Mouse (Mus musculus): ENCODE data around the gene Rps29. TPM values are rescaled to one million over a fixed set of nuclear protein-coding genes. Genes with fewer than 3 reads are reported as not detected.
"Not testable (repeated sequence)": the region's sequence is repeated elsewhere in the genome, so short reads cannot be mapped to it uniquely, and the experiment has no call there.

Gene Rps29
- polyA plus RNA-seq, 1 experiment from 2014 or later = 1,322 TPM

DNA sequence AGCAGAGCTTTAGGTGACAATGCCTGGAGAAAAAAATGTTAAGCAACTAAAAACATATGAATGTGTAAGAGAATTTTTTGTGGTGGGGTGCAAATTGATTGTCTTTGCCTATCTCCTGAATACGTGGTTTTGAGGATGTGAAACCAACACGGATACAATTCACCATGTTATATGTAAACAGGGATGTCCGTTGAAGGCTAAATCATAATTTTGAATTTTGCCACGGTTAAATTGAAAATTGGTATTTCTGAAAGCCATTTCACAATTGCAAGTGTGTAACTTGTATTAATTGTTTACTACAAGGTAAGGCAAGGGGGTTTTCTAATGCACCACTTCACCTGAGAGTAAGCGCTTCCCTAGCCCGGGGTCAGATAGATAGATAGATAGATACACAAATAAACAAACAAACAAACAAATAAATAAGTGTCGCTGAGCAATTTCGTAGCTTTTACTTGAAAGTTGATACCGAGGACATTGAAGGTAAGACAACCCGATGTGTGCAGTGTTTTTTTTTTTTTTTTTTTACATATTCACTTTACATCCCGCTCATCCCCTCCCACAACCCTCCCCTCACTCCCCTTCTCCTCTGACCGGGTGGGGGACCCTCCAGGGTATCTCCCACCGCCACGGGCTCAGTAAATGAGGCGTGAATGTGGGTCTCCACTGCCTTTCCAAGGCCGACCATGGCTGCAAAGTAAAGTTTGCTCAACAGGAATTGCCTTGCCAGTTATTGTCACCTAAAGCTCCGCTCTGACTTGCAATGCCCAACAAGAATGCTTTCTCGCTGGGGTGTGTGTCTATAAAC is 8.9 kb upstream of the Rps29 start:
- no peaks in the 10 kb centered on the region for H3K27me3 ChIP-seq (ENCODE audit: low read depth, poor library complexity, severe bottlenecking)
- peak overlapping the region; percentile 99 for H3K27ac ChIP-seq (replicated peaks)
- 7% methylated on average over 18 of the region's 18 CpGs for WGBS
- H3K4me1 ChIP-seq = peaks cover 22% of the 10 kb centered on the region
- peak overlapping the region; percentile 93 for H3K4me3 ChIP-seq
- no peaks in the 10 kb centered on the region for H3K9me3 ChIP-seq (replicated peaks)
- no peak for DNase-seq (ENCODE audit: low spot score)
- H3K36me3 ChIP-seq = peaks cover 11% of the 10 kb centered on the region

DNA sequence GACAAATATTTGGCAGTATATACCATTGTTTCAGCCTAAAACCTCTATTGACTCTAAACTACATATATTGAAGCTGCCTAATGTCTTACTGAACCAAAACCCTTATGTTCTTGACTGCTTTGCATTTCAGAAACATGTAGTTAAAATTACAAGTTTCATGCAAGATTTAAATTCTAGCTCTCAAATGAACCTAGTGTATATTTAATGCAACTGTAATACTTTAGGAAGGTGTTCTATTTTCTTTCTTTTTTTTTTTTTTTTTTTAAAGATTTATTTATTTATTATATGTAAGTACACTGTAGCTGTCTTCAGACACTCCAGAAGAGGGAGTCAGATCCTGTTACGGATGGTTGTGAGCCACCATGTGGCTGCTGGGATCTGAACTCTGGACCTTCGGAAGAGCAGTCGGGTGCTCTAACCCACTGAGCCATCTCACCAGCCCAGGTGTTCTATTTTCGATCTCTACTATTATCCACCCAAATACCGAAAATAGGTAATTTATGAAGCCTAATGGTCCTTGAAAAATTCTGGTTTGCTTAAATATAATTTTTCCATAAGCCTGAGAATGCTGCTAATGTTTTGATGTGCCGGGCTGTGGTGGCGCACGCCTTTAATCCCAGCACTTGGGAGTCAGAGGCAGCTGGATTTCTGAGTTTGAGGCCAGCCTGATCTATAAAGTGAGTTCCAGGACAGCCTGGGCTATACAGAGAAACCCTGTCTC is 8.0 kb upstream of the Rps29 start:
- not testable (repeated sequence) for H3K9me3 ChIP-seq (replicated peaks); H3K27ac ChIP-seq (replicated peaks); DNase-seq (ENCODE audit: low spot score); H3K27me3 ChIP-seq (ENCODE audit: low read depth, poor library complexity, severe bottlenecking); H3K4me3 ChIP-seq; H3K36me3 ChIP-seq
- peaks cover 22% of the 10 kb centered on the region for H3K4me1 ChIP-seq
- WGBS = 70% methylated on average over 8 of the region's 8 CpGs

DNA sequence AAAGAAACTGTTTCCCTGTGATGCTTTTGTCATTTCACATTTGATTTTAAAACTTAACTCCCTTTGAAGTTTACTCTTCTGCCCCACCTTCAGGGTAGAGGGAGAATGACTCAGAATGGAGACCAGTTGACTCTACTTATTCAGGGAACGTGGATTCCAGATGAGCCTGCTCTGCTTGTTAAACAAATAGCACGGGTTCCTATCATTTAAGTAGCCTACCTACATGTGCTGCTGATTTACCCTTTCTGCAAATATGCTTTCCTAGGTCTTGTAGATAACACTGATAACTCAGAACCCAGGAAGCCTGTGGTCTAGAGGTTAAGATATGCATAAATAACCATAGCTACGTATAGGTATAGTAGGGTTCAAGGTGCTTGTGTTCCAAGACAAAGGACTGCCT is 5.9 kb upstream of the Rps29 start:
- Histone ChIP-seq H3K27ac (replicated peaks) (no peak overlapping the region), H3K36me3 (no peaks in the 10 kb centered on the region), H3K9me3 (replicated peaks) (no peaks in the 10 kb centered on the region), H3K4me3 (no peak overlapping the region), H3K27me3 (ENCODE audit: low read depth, poor library complexity, severe bottlenecking) (no peaks in the 10 kb centered on the region), H3K4me1 (peaks cover 18% of the 10 kb centered on the region)
- 56% methylated on average over 3 of the region's 3 CpGs for WGBS
- no peak for DNase-seq (ENCODE audit: low spot score)

DNA sequence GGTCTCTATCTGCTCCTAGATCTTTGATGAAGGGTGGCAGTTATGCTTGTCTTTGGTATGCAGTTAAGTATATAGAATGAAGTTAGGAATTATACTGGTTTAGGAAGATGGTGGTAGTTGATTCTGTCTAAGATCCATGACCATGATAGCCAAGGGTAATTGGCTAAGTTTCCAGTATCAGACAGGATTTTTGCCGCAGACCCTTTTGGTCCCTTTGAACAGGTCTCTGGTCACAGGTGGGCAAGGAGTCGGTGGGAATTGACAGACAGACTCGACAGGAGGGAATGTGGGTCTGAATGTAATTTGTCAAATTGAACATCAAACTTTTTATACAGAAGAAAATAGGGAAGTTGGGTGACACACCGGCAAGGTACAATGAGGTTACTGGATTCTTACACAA is 4.6 kb upstream of the Rps29 start:
- H3K27me3 ChIP-seq (ENCODE audit: low read depth, poor library complexity, severe bottlenecking); H3K4me1 ChIP-seq; H3K36me3 ChIP-seq; DNase-seq (ENCODE audit: low spot score); H3K27ac ChIP-seq (replicated peaks); H3K9me3 ChIP-seq (replicated peaks); H3K4me3 ChIP-seq: not testable (repeated sequence)
- 91% methylated on average over 4 of the region's 4 CpGs for whole genome bisulfite sequencing

DNA sequence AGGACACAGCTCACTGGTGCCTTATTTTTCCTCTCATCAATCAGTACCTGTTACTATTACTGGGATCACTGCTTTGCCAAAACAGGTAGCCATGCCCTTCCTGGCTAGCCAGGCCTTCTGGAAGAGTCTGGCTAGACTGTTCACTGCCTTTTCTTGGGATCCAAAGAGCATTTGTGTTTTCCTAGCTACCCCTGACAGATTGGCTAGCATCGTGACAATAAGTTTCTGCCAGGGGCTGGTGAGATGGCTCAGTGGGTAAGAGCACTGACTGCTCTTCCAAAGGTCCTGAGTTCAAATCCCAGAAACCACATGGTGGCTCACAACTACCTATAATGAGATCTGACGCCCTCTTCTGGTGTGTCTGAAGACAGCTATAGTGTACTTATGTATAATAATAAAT is 1.7 kb upstream of the Rps29 start:
- DNase-seq (ENCODE audit: low spot score); H3K27ac ChIP-seq (replicated peaks); H3K27me3 ChIP-seq (ENCODE audit: low read depth, poor library complexity, severe bottlenecking); H3K4me3 ChIP-seq; H3K9me3 ChIP-seq (replicated peaks); H3K4me1 ChIP-seq: not testable (repeated sequence)
- peaks cover 23% of the 10 kb centered on the region for H3K36me3 ChIP-seq
- WGBS = 79% methylated on average over 2 of the region's 2 CpGs

DNA sequence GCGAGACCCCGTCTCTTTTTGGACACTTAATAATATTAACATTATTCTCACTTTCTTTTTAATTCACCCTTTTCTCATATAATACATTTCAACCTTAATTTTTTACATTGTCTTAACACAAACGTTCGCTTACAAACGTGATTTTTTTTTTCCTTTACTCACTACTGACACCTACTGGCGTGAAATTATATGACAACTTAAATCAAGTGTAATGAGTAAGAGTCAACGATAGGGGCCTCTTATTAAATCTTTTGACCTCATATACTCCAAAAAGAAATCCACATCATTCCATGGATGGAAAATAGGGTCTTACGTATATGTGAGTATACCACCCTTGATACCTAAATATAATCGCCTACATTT is 573 bp upstream of the Rps29 start:
- WGBS = 7% methylated on average over 9 of the region's 9 CpGs
- Histone ChIP-seq H3K27me3 (ENCODE audit: low read depth, poor library complexity, severe bottlenecking) (no peaks in the 10 kb centered on the region), H3K4me1 (peaks cover 5% of the 10 kb centered on the region), H3K27ac (replicated peaks) (no peak overlapping the region), H3K9me3 (replicated peaks) (no peaks in the 10 kb centered on the region), H3K4me3 (peak overlapping the region; percentile 28), H3K36me3 (peaks cover 29% of the 10 kb centered on the region)
- peak; percentile 39 for DNase-seq (ENCODE audit: low spot score)

DNA sequence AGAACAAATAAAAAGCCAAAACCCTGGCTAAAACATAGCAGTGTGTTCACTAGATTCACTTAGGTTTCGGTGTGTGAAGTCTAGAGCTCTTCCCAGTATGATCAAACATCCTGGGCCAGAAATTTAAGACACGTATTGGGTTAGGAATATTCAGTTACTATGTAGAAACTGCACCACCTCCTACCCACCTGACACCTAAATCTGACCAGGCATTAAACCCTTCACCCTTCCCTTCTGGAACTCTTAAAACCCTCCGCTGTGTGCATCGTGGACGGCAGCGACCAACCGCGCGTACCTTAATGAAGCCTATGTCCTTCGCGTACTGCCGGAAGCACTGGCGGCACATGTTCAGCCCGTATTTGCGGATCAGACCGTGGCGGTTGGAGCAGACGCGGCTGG is 621 bp downstream of the Rps29 start:
- Histone ChIP-seq H3K4me1 (peaks cover 5% of the 10 kb centered on the region), H3K9me3 (replicated peaks) (no peaks in the 10 kb centered on the region), H3K4me3 (peak overlapping the region; percentile 83), H3K27ac (replicated peaks) (peak overlapping the region; percentile 97), H3K27me3 (ENCODE audit: low read depth, poor library complexity, severe bottlenecking) (no peaks in the 10 kb centered on the region), H3K36me3 (peaks cover 29% of the 10 kb centered on the region)
- WGBS = 2% methylated on average over 19 of the region's 19 CpGs
- no peak for DNase-seq (ENCODE audit: low spot score)

DNA sequence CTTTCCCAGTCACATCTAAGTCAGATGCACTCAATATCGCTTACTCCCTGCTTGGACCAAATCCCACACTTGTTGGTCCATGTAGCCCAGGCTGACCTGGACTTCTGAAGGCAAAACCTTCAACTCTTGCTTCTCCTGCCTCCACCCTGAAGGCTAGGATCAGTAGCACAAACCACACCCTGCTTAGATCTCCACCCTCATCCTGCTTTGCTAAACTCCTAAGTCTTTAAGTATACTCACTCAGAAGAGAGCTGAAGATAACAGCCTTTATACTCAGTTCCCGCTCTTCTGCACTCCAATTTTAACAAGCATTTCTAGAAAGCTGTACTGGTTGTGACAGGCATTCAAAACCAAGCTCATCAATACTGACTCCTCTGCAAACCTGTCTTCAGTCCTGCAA is 1.9 kb downstream of the Rps29 start:
- no peak for DNase-seq (ENCODE audit: low spot score)
- 92% methylated on average over 2 of the region's 2 CpGs for whole genome bisulfite sequencing
- Histone ChIP-seq H3K9me3 (replicated peaks) (no peaks in the 10 kb centered on the region), H3K36me3 (peaks cover 29% of the 10 kb centered on the region), H3K27me3 (ENCODE audit: low read depth, poor library complexity, severe bottlenecking) (no peaks in the 10 kb centered on the region), H3K27ac (replicated peaks) (no peak overlapping the region), H3K4me3 (peak overlapping the region; percentile 83; the same call in 1 of the 2 replicates), H3K4me1 (peaks cover 5% of the 10 kb centered on the region)

DNA sequence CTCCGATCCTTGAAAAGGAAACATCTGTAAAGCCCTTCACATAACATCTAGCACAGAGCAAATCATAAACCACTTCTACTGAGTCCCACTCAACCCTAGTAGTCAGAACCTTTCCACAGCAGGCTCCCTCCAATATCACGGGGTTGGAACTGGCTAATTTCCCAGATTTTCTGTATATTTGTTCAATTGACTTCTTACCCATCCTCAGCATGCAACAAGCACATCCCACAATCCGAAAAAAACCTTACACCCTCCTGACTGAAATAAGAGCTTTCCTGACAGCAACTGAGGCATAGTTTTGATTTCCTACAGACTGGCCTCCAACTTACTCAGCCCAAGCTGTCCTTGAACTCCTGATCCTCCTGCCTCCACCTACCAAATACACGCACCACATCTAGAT is 2.5 kb downstream of the Rps29 start:
- Histone ChIP-seq H3K4me1 (peaks cover 5% of the 10 kb centered on the region), H3K9me3 (replicated peaks) (no peaks in the 10 kb centered on the region), H3K36me3 (peaks cover 29% of the 10 kb centered on the region), H3K27me3 (ENCODE audit: low read depth, poor library complexity, severe bottlenecking) (no peaks in the 10 kb centered on the region), H3K4me3 (no peak overlapping the region), H3K27ac (replicated peaks) (no peak overlapping the region)
- 82% methylated on average over 4 of the region's 4 CpGs for WGBS
- DNase-seq (ENCODE audit: low spot score) = no peak

DNA sequence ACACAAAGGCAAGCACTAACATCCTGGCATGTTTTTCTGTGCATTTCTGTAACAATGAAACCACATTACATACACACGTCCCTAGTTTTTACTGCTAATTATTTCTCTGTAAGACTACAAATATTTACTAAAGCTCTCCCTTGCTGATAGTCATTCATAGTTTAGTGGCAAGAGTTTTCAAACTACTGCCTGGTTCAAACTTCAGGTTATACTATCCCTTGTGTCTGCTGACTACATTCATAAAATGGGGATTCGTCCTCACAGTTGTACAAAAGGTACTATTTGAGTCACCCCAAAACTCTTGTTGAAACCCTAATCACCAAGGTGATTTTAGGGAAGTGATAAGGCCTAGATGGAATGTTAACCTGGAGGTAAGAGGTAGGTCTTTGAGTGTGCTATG is 3.1 kb downstream of the Rps29 start:
- H3K4me3 ChIP-seq = no peak overlapping the region
- no peak for DNase-seq (ENCODE audit: low spot score)
- H3K4me1 ChIP-seq = peaks cover 5% of the 10 kb centered on the region
- H3K27me3 ChIP-seq (ENCODE audit: low read depth, poor library complexity, severe bottlenecking) = no peaks in the 10 kb centered on the region
- H3K9me3 ChIP-seq (replicated peaks) = no peaks in the 10 kb centered on the region
- peaks cover 29% of the 10 kb centered on the region for H3K36me3 ChIP-seq
- no peak overlapping the region for H3K27ac ChIP-seq (replicated peaks)
- 89% methylated on average over 2 of the region's 2 CpGs for WGBS

DNA sequence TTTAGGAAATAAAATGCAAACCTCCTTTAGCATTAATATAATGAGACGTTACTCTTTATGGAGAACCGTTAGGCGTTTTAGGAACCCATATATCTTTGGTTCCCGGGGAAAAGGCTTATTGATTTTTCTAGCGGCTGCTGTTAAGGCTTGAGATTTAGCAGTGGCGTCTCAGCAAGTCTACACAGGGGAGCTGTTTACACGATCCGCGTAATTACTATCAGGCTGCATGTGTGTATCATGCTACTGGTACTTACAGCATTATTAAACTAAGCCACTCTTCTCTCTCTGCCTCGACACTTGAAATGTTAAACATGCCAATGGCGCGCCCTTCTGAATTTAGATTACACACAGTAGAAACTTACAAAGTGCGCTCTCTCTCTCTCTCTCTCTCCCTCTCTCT is 8.9 kb downstream of the Rps29 start:
- 86% methylated on average over 13 of the region's 13 CpGs for WGBS
- Histone ChIP-seq H3K4me1 (no peaks in the 10 kb centered on the region), H3K9me3 (replicated peaks) (no peaks in the 10 kb centered on the region), H3K27me3 (ENCODE audit: low read depth, poor library complexity, severe bottlenecking) (no peaks in the 10 kb centered on the region), H3K27ac (replicated peaks) (no peak overlapping the region), H3K4me3 (no peak overlapping the region), H3K36me3 (no peaks in the 10 kb centered on the region)
- DNase-seq (ENCODE audit: low spot score) = no peak

DNA sequence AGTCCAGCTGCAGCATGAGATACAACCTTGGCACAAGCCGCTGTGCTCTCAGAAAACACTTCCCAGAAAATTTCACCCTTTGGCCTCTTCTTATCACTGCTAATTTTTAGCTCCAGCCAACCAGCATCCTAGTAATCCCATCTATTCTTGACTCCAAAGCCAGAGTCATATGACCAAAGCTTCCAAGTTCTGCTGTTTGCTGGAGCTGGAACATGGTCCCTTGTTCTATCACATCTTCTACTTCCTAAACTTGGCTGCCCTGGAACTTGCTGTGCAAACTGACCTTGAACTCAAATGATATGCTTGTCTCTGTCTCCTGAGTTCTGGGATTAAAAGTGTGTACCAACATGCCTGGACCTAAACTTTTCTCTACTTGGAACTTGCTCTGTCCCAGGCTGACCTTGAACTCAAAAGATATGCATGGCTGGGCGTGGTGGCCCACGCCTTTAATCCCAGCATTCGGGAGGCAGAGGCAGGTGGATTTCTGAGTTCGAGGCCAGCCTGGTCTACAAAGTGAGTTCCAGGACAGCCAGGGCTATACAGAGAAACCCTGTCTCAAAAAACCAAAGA is 11.7 kb downstream of the Rps29 start:
- Histone ChIP-seq H3K36me3 (no peaks in the 10 kb centered on the region), H3K27ac (replicated peaks) (no peak overlapping the region), H3K9me3 (replicated peaks) (no peaks in the 10 kb centered on the region), H3K4me1 (peaks cover 9% of the 10 kb centered on the region; the same call in 1 of the 2 replicates), H3K4me3 (no peak overlapping the region), H3K27me3 (ENCODE audit: low read depth, poor library complexity, severe bottlenecking) (no peaks in the 10 kb centered on the region)
- DNase-seq (ENCODE audit: low spot score) = no peak
- WGBS = 91% methylated on average over 5 of the region's 5 CpGs

DNA sequence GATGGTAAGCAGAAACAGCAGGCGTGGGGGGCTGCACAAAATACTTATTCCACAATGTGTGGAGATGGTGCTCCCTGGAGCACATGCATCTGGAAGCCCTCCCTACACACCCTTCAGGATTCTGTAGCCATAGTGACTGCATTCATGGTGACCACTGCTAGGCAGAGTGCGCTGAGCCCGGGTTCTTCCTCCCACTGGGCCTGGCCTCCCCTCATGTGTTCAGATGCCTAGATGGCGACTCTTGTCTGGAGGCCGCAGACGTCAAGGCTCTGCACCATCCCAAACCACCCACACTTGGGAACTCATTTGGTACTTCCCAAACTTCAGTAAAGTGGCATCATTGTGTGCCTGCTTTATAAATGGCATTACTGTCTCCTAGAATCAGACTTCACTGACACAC is 15.5 kb downstream of the Rps29 start:
- 66% methylated on average over 6 of the region's 6 CpGs for WGBS
- H3K4me1 ChIP-seq = peaks cover 9% of the 10 kb centered on the region; the same call in 1 of the 2 replicates
- H3K4me3 ChIP-seq = no peak overlapping the region
- H3K27me3 ChIP-seq (ENCODE audit: low read depth, poor library complexity, severe bottlenecking) = no peaks in the 10 kb centered on the region
- no peak overlapping the region for H3K27ac ChIP-seq (replicated peaks)
- H3K9me3 ChIP-seq (replicated peaks) = no peaks in the 10 kb centered on the region
- H3K36me3 ChIP-seq = no peaks in the 10 kb centered on the region
- no peak for DNase-seq (ENCODE audit: low spot score)
